Mouse (Mus musculus) stomach, postnatal 0 days (tissue): ENCODE results near the gene Neurl4.

Source experiments
- CTCF ChIP-seq: IDR thresholded peaks from 2 replicates; pipeline ENCODE4 v1.5.1; 2016; ENCODE audit warnings: antibody characterized with exemption, low read depth, mild to moderate bottlenecking, moderate library complexity
- EP300 ChIP-seq: optimal IDR thresholded peaks from 2 replicates; pipeline ENCODE3; 2016; ENCODE audit warnings: antibody characterized with exemption

DNA sequence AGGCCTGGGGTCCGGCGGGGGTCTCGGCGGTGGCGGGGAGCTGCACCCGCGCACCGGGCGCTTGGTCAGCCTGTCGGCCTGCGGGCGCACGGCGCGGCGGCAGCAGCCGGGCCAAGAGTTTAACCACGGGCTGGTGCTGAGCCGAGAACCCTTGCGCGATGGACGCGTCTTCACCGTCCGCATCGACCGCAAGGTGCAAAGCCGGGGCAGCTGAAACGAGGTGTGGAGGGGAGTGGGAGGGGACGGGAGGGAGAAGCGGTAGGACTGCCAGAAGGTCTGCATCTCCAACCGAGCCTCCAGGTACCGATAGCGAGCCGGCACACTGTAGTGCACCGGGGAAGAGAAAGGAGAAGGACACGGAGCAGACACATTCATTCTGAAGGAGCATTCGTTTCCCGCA, 1.1 kb downstream of the Neurl4 start:
- TF ChIP-seq EP300 (no peak), CTCF (no peak)
